In genomic region chr15:7118849-7119248, GRCm38 (mm10) we compare ENCODE assay signal across 10 mouse cellular contexts. TPM values are rescaled to one million over a fixed set of nuclear protein-coding genes. Genes with fewer than 3 reads are reported as not detected.
A peak's percentile ranks its signal among the peaks of the same experiment; 100 is the strongest.
DNase-seq lines count a peak whose midpoint lies in the region; ATAC-seq and TF ChIP-seq lines count a peak whose summit lies in the region.
"Had no signal": no experiment of that assay in that cellular context is flagged by ENCODE, and none has a peak within 500 bp of the region (broad histone marks: within the 10 kb centered on the region; RNA-seq: fewer than 3 reads in every experiment).

No protein-coding gene starts in this region.

- no peaks in the 10 kb centered on the region for H3K27me3 ChIP-seq in hindbrain, embryonic 13.5 days
- no peaks in the 10 kb centered on the region for H3K27me3 ChIP-seq in lung, embryonic 15.5 days
- H3K27me3 ChIP-seq in stomach, postnatal 0 days (ENCODE audit: control insufficient read depth, insufficient read depth, low read length) = no peaks in the 10 kb centered on the region
- H3K27me3 ChIP-seq: heart, embryonic 13.5 days; midbrain, embryonic 12.5 days had no signal

- H3K4me2 ChIP-seq in hindbrain, embryonic 13.5 days = no peak overlapping the region
- no peak overlapping the region for H3K4me2 ChIP-seq in lung, embryonic 15.5 days
- H3K4me2 ChIP-seq in stomach, postnatal 0 days (replicated peaks; ENCODE audit: low read depth) = no peak overlapping the region
- H3K4me2 ChIP-seq: heart, embryonic 13.5 days; midbrain, embryonic 12.5 days had no signal

- DNase-seq in left cerebral cortex, adult 11 months (ENCODE audit: low spot score) = peak; percentile 49
- DNase-seq in left cerebral cortex, adult 8-10 months (ENCODE audit: low spot score in 2 of 2) = no peak
- DNase-seq in brain, adult 2 months (ENCODE audit: low read depth, low spot score) = peak; percentile 87
- no peak for DNase-seq in stomach, postnatal 0 days (ENCODE audit: low spot score)
- no peak for DNase-seq in ovary, postnatal 36 days (ENCODE audit: low spot score)

- no peak for TF ChIP-seq EP300 in stomach, postnatal 0 days (optimal IDR thresholded peaks at IDR 0.05)

- 38% methylated on average over 5 of the region's 5 CpGs for WGBS in hindbrain, embryonic 13.5 days
- 17% methylated on average over 5 of the region's 5 CpGs for WGBS in lung, embryonic 15.5 days
- WGBS in stomach, postnatal 0 days = 25% methylated on average over 5 of the region's 5 CpGs

- peaks cover 4% of the 10 kb centered on the region; the same call in 1 of the 2 replicates for H3K4me1 ChIP-seq in hindbrain, embryonic 13.5 days (replicated peaks)
- 0 out of 2 replicates have a peak, but pooled peaks cover 4% of the 10 kb centered on the region for H3K4me1 ChIP-seq in lung, embryonic 15.5 days
- no peaks in the 10 kb centered on the region for H3K4me1 ChIP-seq in stomach, postnatal 0 days (replicated peaks; ENCODE audit: control insufficient read depth, insufficient read depth)
- H3K4me1 ChIP-seq: midbrain, embryonic 12.5 days had no signal

- TF ChIP-seq CTCF in stomach, postnatal 0 days (IDR thresholded peaks at IDR 0.05; ENCODE audit: low read depth) = no peak

- no peak overlapping the region for H3K9ac ChIP-seq in hindbrain, embryonic 13.5 days
- H3K9ac ChIP-seq in lung, embryonic 15.5 days = no peak overlapping the region
- H3K9ac ChIP-seq in stomach, postnatal 0 days (ENCODE audit: low read length) = no peak overlapping the region
- H3K9ac ChIP-seq: heart, embryonic 13.5 days; midbrain, embryonic 12.5 days had no signal

- H3K4me3 ChIP-seq in hindbrain, embryonic 13.5 days = no peak overlapping the region
- no peak overlapping the region for H3K4me3 ChIP-seq in lung, embryonic 15.5 days
- H3K4me3 ChIP-seq in stomach, postnatal 0 days (ENCODE audit: low read depth, low read length) = no peak overlapping the region
- H3K4me3 ChIP-seq: heart, embryonic 13.5 days; midbrain, embryonic 12.5 days had no signal

- ATAC-seq in hindbrain, embryonic 13.5 days (ENCODE audit: low FRiP score) = peak; percentile 86
- peak; percentile 42; the same call in 1 of the 2 replicates for ATAC-seq in lung, embryonic 15.5 days (ENCODE audit: borderline replicate concordance, extremely low read depth, low FRiP score, low TSS enrichment)
- peak; percentile 38; the same call in 1 of the 2 replicates for ATAC-seq in stomach, postnatal 0 days (ENCODE audit: low FRiP score, low TSS enrichment)
- ATAC-seq in inflammation-experienced regulatory T-cells, adult 6 months = no peak

- no peaks in the 10 kb centered on the region for H3K36me3 ChIP-seq in hindbrain, embryonic 13.5 days
- H3K36me3 ChIP-seq in lung, embryonic 15.5 days = no peaks in the 10 kb centered on the region
- H3K36me3 ChIP-seq in stomach, postnatal 0 days (ENCODE audit: control insufficient read depth, insufficient read depth, low read length) = no peaks in the 10 kb centered on the region
- H3K36me3 ChIP-seq: heart, embryonic 13.5 days; midbrain, embryonic 12.5 days had no signal

- no peaks in the 10 kb centered on the region for H3K9me3 ChIP-seq in hindbrain, embryonic 13.5 days
- H3K9me3 ChIP-seq in lung, embryonic 15.5 days = no peaks in the 10 kb centered on the region
- no peaks in the 10 kb centered on the region for H3K9me3 ChIP-seq in stomach, postnatal 0 days (ENCODE audit: control insufficient read depth, low read length)
- H3K9me3 ChIP-seq: heart, embryonic 13.5 days; midbrain, embryonic 12.5 days had no signal

- 0 out of 2 replicates have a peak overlapping the region, but pooled peaks have one; percentile 30 for H3K27ac ChIP-seq in hindbrain, embryonic 13.5 days
- no peak overlapping the region for H3K27ac ChIP-seq in lung, embryonic 15.5 days
- no peak overlapping the region for H3K27ac ChIP-seq in stomach, postnatal 0 days (replicated peaks)
- H3K27ac ChIP-seq: heart, embryonic 13.5 days; midbrain, embryonic 12.5 days had no signal

RNA-seq across cellular contexts. Expression of gene Lifr, which starts 28.4 kb away (rescaled TPM):
- 10 to 100 TPM; 42.3 to 53.0 (median 44.8) TPM for total RNA-seq in left cerebral cortex, adult 8-10 months (2022)
- 17.2 and 19.1 TPM in 2 replicates for polyA plus RNA-seq in hindbrain, embryonic 13.5 days (2015; fragmentation: Nextera tagmentation; extraction: Ambion mirVana)
- 22.7 and 24.1 TPM in 2 replicates for polyA plus RNA-seq in lung, embryonic 15.5 days (2015; fragmentation: Nextera tagmentation; extraction: Ambion mirVana)
- polyA plus RNA-seq in stomach, postnatal 0 days (2015; fragmentation: Nextera tagmentation; extraction: Ambion mirVana) = 15.4 and 15.6 TPM in 2 replicates
- polyA plus RNA-seq in inflammation-experienced regulatory T-cells, adult 6 months (2017; shearing (Covaris generic)) = under 1 TPM in 2 of 3 experiments, not detected in 1; 0.12 to 0.23 TPM

Comparison
In these comparisons a context has a peak if more than half of its experiments do, and no peak if none do; other contexts are left out.
1. DNase-seq: peak in left cerebral cortex, adult 11 months (single experiment) and brain, adult 2 months (single experiment); none in left cerebral cortex, adult 8-10 months (0 of 2), stomach, postnatal 0 days (single experiment) and ovary, postnatal 36 days (single experiment).
2. RNA of gene Lifr, which starts 28.4 kb away (polyA plus RNA-seq): 22.7 to 24.1 TPM in lung, embryonic 15.5 days, 17.2 to 19.1 TPM in hindbrain, embryonic 13.5 days and 15.4 to 15.6 TPM in stomach, postnatal 0 days; 0.12 to 0.23 TPM in inflammation-experienced regulatory T-cells, adult 6 months; every median in the first group is over 10 times any median in the second.